Mouse (Mus musculus) hindbrain, embryonic 15.5 days (tissue): Measurements from ENCODE around the gene Jkamp. TPM values are rescaled to one million over a fixed set of nuclear protein-coding genes. Genes with fewer than 3 reads are reported as not detected.
"Not testable (repeated sequence)": the region's sequence is repeated elsewhere in the genome, so short reads cannot be mapped to it uniquely, and the experiment has no call there.

ENCODE experiments used
- ATAC-seq: fragments of 200-750 bp; cut with Nextera tagmentation; 2 replicates; pipeline ENCODE4 v1.8.0; 2017; ENCODE audit warnings: low read depth, moderate number of reproducible peaks, moderate TSS enrichment; ENCODE audit not compliant: low FRiP score
- H3K27ac ChIP-seq: fragments of 300-500 bp; sonication (generic); replicated peaks from 2 replicates; pipeline ENCODE4 v1.5.1; 2015; ENCODE audit warnings: mild to moderate bottlenecking, inconsistent platforms
- H3K27me3 ChIP-seq: fragments of 300-500 bp; sonication (generic); 2 replicates; pipeline ENCODE4 v1.6.1; 2015; ENCODE audit warnings: control low read depth, inconsistent platforms
- H3K36me3 ChIP-seq: fragments of 300-500 bp; sonication (generic); 2 replicates; pipeline ENCODE4 v1.6.1; 2015; ENCODE audit warnings: control low read depth, inconsistent platforms
- H3K4me1 ChIP-seq: fragments of 300-500 bp; sonication (generic); replicated peaks from 2 replicates; pipeline ENCODE4 v1.6.1; 2015; ENCODE audit warnings: control low read depth, inconsistent platforms
- H3K4me2 ChIP-seq: fragments of 300-500 bp; sonication (generic); 2 replicates; pipeline ENCODE4 v1.6.1; 2015; ENCODE audit warnings: moderate library complexity, mild to moderate bottlenecking, inconsistent platforms
- H3K4me3 ChIP-seq: fragments of 300-500 bp; sonication (generic); 2 replicates; pipeline ENCODE4 v1.5.1; 2015; ENCODE audit warnings: mild to moderate bottlenecking, inconsistent platforms
- H3K9ac ChIP-seq: fragments of 300-500 bp; sonication (generic); 2 replicates; pipeline ENCODE4 v1.6.1; 2015; ENCODE audit warnings: inconsistent platforms
- H3K9me3 ChIP-seq: fragments of 300-500 bp; sonication (generic); 2 replicates; pipeline ENCODE4 v1.6.1; 2016; ENCODE audit warnings: control low read depth, inconsistent platforms
- WGBS: fragments of 180-500 bp; shearing (Covaris S2); methylation state at CpG from one replicate; pipeline ENCODE4 v1.1.7; 2015; 5-methylcytosine and 5-hydroxymethylcytosine counted together
- polyA plus RNA-seq: library from polyadenylated mRNA; unstranded; fragments of >200 nt; fragmentation: Nextera tagmentation; extraction: Ambion mirVana; gene quantifications from 2 replicates; pipeline ENCODE4 v1.2.1, GENCODE M21; 2015

Jkamp gene
- 122 and 127 TPM in 2 replicates for polyA plus RNA-seq

- H3K4me2 ChIP-seq = peak within 1 kb of the TSS; percentile 79
- peaks cover 8% of the 10 kb centered on the region for H3K36me3 ChIP-seq
- peak within 1 kb of the TSS; percentile 97 for H3K27ac ChIP-seq
- no peaks in the 10 kb centered on the region for H3K9me3 ChIP-seq
- H3K4me3 ChIP-seq = peak within 1 kb of the TSS; percentile 76
- peak; percentile 96 for ATAC-seq
- no peaks in the 10 kb centered on the region for H3K27me3 ChIP-seq
- H3K4me1 ChIP-seq = peaks cover 40% of the 10 kb centered on the region
- WGBS = under 1% methylated on average over 58 of the region's 60 CpGs
- peak within 1 kb of the TSS; percentile 87 for H3K9ac ChIP-seq
Measured at GRCm38 (mm10) chr12:72085329-72086165, at the start of gene Jkamp, which contains the start of gene L3hypdh. Gene Jkamp, plus strand, starts transcription at chr12:72085589. Gene L3hypdh, minus strand, starts transcription at chr12:72085439.

DNA sequence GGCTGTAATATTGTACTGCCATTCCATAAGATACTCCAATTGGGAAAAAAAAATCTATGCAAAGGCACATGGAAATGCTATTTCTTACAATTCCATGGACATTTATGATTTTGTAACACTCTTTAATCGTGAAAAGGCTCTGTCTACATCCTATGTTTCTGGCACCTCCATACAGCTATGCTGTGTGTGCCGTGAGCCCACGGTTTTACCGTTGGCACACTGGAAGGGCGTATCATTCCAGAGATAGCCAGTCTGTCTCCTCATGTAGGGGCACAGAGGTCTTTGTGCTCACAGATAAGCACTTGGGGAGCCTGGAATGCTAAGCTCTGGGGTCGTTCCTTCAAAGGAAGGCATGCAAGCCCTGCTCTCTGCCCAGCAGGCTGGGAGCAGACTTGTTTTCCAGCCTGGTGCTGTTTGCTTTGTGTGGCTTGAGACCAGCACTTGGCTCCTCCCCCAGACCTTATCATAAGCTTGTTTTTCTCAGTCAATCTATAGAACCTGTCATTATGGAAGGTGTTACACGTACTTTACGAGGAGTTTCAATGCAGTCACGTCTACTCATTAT, 49.2 kb upstream of the Jkamp start:
- H3K9me3 ChIP-seq = peaks cover 3% of the 10 kb centered on the region; the same call in 1 of the 2 replicates
- H3K4me1 ChIP-seq = no peaks in the 10 kb centered on the region
- no peak overlapping the region for H3K4me3 ChIP-seq
- no peak for ATAC-seq
- H3K27me3 ChIP-seq = no peaks in the 10 kb centered on the region
- H3K27ac ChIP-seq = no peak overlapping the region
- no peaks in the 10 kb centered on the region for H3K36me3 ChIP-seq
- no peak overlapping the region for H3K9ac ChIP-seq
- no peak overlapping the region for H3K4me2 ChIP-seq
- 77% methylated on average over 9 of the region's 9 CpGs for WGBS

GRCm38 (mm10) chr12:72037049-72037448, 48.3 kb upstream of the Jkamp start:
- WGBS = 97% methylated on average over 6 of the region's 6 CpGs
- peaks cover 3% of the 10 kb centered on the region; the same call in 1 of the 2 replicates for H3K9me3 ChIP-seq
- H3K27me3 ChIP-seq = no peaks in the 10 kb centered on the region
- no peak overlapping the region for H3K4me2 ChIP-seq
- no peak for ATAC-seq
- no peaks in the 10 kb centered on the region for H3K4me1 ChIP-seq
- no peak overlapping the region for H3K9ac ChIP-seq
- H3K4me3 ChIP-seq = no peak overlapping the region
- no peak overlapping the region for H3K27ac ChIP-seq
- H3K36me3 ChIP-seq = no peaks in the 10 kb centered on the region

- WGBS = 52% methylated on average over 2 of the region's 2 CpGs
- H3K36me3 ChIP-seq = no peaks in the 10 kb centered on the region
- no peaks in the 10 kb centered on the region for H3K27me3 ChIP-seq
- H3K27ac ChIP-seq = no peak overlapping the region
- H3K9me3 ChIP-seq = peaks cover 3% of the 10 kb centered on the region; the same call in 1 of the 2 replicates
- H3K4me1 ChIP-seq = no peaks in the 10 kb centered on the region
- H3K9ac ChIP-seq = no peak overlapping the region
- no peak overlapping the region for H3K4me2 ChIP-seq
- no peak for ATAC-seq
- H3K4me3 ChIP-seq = no peak overlapping the region
Measured at GRCm38 (mm10) chr12:72038866-72039265, 46.5 kb upstream of the Jkamp start.

GRCm38 (mm10) chr12:72039501-72039900, 45.9 kb upstream of the Jkamp start:
- no peak overlapping the region for H3K4me2 ChIP-seq
- H3K9ac ChIP-seq = no peak overlapping the region
- H3K4me3 ChIP-seq = no peak overlapping the region
- WGBS = 75% methylated on average over 8 of the region's 8 CpGs
- H3K27ac ChIP-seq = no peak overlapping the region
- no peaks in the 10 kb centered on the region for H3K27me3 ChIP-seq
- no peak for ATAC-seq
- no peaks in the 10 kb centered on the region for H3K36me3 ChIP-seq
- peaks cover 3% of the 10 kb centered on the region; the same call in 1 of the 2 replicates for H3K9me3 ChIP-seq
- no peaks in the 10 kb centered on the region for H3K4me1 ChIP-seq

DNA sequence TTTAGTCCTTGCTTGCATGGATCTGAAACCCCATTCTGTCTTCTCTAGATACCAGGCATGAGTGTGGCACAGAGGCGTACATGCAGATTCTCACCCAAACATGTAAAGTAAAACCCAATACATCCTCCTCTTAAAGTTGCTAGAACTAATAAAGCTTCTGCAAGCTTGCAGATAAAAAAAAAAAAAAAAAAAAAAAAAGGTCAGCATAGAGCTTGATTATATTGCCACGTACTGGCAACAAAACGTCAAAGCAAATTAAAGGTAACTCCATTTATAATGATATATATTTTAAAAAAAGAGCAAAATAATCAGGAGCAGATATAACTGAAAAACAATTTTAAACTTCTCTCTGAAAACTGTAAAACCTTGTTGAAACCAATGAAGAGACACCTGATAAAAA, 44.2 kb upstream of the Jkamp start:
- no peak overlapping the region for H3K27ac ChIP-seq
- no peaks in the 10 kb centered on the region for H3K27me3 ChIP-seq
- no peaks in the 10 kb centered on the region for H3K36me3 ChIP-seq
- peaks cover 3% of the 10 kb centered on the region; the same call in 1 of the 2 replicates for H3K9me3 ChIP-seq
- no peak for ATAC-seq
- no peak overlapping the region for H3K4me3 ChIP-seq
- no peak overlapping the region for H3K4me2 ChIP-seq
- no peak overlapping the region for H3K9ac ChIP-seq
- WGBS = 94% methylated on average over 3 of the region's 3 CpGs
- no peaks in the 10 kb centered on the region for H3K4me1 ChIP-seq

- no peaks in the 10 kb centered on the region for H3K4me1 ChIP-seq
- peaks cover 5% of the 10 kb centered on the region; the same call in 1 of the 2 replicates for H3K9me3 ChIP-seq
- no peak overlapping the region for H3K4me3 ChIP-seq
- H3K4me2 ChIP-seq = no peak overlapping the region
- H3K36me3 ChIP-seq = no peaks in the 10 kb centered on the region
- no peak overlapping the region for H3K9ac ChIP-seq
- 6% methylated on average over 2 of the region's 2 CpGs for WGBS
- no peak for ATAC-seq
- H3K27me3 ChIP-seq = no peaks in the 10 kb centered on the region
- H3K27ac ChIP-seq = no peak overlapping the region
Measured at GRCm38 (mm10) chr12:72047513-72047912, 37.9 kb upstream of the Jkamp start.

DNA sequence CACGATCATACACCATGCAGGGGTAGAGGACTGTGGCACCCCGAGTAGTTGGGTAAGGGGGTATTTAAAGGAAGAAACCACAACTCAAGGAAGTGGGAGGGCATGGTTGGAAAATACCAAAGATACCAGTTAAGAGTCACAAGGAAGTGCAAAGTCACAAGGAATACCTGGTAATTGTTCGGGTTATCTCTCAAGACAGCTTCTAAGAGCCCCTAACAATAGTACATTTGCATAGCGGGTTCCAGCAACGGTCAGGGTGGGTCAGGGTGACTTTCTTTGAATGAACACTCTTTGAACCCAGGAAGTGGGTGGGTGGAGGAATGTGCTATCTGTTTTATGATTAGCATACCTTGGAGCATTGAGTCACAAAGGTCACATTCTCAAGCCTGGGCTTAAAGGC, 35.2 kb upstream of the Jkamp start:
- H3K4me2 ChIP-seq, H3K9me3 ChIP-seq, H3K27me3 ChIP-seq, H3K27ac ChIP-seq, H3K4me1 ChIP-seq, H3K9ac ChIP-seq, H3K36me3 ChIP-seq, H3K4me3 ChIP-seq, ATAC-seq: not testable (repeated sequence)
- WGBS = 90% methylated on average over 5 of the region's 5 CpGs

DNA sequence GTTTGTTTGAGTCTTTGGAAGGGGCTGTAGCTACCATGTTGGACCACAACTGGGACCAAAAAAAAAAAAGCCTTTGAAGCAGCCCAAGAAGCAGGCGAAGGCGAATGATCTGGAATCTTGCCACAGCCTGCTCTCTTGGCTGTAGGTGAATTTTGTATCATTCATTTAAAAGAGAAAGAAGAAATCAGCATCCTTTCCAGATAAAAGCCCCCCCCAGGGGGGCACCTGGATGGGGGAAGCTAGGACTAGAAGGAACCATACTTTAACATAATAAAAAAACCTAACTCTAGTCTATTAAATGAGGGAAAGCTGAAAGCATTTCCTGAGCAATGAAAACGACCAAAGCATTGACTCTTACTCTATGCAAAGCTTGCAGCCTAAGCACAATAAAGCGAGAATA, 34.6 kb upstream of the Jkamp start:
- peaks cover 5% of the 10 kb centered on the region; the same call in 1 of the 2 replicates for H3K9me3 ChIP-seq
- H3K4me2 ChIP-seq = no peak overlapping the region
- no peak overlapping the region for H3K4me3 ChIP-seq
- H3K4me1 ChIP-seq = no peaks in the 10 kb centered on the region
- H3K9ac ChIP-seq = no peak overlapping the region
- H3K27me3 ChIP-seq = no peaks in the 10 kb centered on the region
- ATAC-seq = no peak
- no peaks in the 10 kb centered on the region for H3K36me3 ChIP-seq
- 91% methylated on average over 4 of the region's 4 CpGs for WGBS
- H3K27ac ChIP-seq = no peak overlapping the region

DNA sequence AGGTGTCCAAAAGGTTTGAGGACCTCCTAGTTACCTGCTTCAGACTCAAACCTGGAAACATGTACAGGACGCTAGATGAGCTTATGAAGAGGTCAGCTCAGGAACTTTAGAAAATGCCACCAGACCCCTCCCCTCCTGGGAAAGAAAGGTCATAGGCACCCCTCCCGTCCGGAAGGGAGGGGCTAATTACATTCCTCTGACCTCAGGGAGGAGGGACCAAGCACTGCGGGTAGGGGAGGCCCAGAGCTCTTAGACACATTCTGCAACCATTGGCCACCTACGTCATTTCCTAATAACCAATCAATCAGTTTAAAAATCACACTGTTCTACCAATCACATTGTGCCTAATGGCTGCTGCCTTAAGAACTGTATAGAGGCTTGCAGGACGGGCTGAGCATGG, 32.8 kb upstream of the Jkamp start:
- H3K27ac ChIP-seq = no peak overlapping the region
- WGBS = 86% methylated on average over 6 of the region's 6 CpGs
- no peaks in the 10 kb centered on the region for H3K4me1 ChIP-seq

DNA sequence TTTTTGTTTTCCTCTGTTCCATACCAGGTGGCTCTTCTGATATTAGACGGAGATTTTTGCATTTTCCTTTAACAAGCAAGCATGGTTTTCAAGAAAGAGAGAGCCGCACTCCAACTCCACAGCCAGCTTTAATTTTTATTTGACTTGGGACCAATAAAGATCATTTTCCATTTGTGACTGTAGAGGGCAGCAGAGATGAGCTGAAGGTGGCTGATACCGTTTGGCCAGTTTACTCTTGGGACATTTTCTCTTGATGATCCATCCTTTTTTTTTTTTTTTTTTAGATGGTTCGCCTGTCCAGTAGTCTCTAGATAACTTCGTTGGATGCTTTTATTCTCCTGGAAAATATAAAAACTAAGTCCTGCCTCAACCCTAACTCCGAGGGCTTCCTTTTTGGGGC, 32.1 kb upstream of the Jkamp start:
- 44% methylated on average over 6 of the region's 6 CpGs for WGBS
- no peak overlapping the region for H3K4me3 ChIP-seq
- no peak overlapping the region for H3K9ac ChIP-seq
- H3K27me3 ChIP-seq = no peaks in the 10 kb centered on the region
- no peaks in the 10 kb centered on the region for H3K4me1 ChIP-seq
- ATAC-seq = no peak
- no peaks in the 10 kb centered on the region for H3K36me3 ChIP-seq
- peaks cover 5% of the 10 kb centered on the region; the same call in 1 of the 2 replicates for H3K9me3 ChIP-seq
- H3K4me2 ChIP-seq = no peak overlapping the region
- H3K27ac ChIP-seq = no peak overlapping the region

More for the DNA sequence above, 32.8 kb upstream of the Jkamp start:
- H3K27me3 ChIP-seq = no peaks in the 10 kb centered on the region
- no peak for ATAC-seq
- H3K36me3 ChIP-seq = no peaks in the 10 kb centered on the region
- no peak overlapping the region for H3K4me2 ChIP-seq
- no peak overlapping the region for H3K9ac ChIP-seq
- no peak overlapping the region for H3K4me3 ChIP-seq
- H3K9me3 ChIP-seq = peaks cover 5% of the 10 kb centered on the region; the same call in 1 of the 2 replicates

GRCm38 (mm10) chr12:72053851-72054250, 31.5 kb upstream of the Jkamp start:
- 46% methylated on average over 6 of the region's 6 CpGs for WGBS
- Histone ChIP-seq H3K27me3 (no peaks in the 10 kb centered on the region), H3K9ac (no peak overlapping the region), H3K36me3 (no peaks in the 10 kb centered on the region), H3K4me2 (no peak overlapping the region), H3K4me3 (no peak overlapping the region), H3K9me3 (peaks cover 5% of the 10 kb centered on the region; the same call in 1 of the 2 replicates), H3K27ac (no peak overlapping the region), H3K4me1 (no peaks in the 10 kb centered on the region)
- no peak for ATAC-seq
